Mouse (Mus musculus) stomach, adult 2 months (tissue): Measurements from ENCODE around the gene Gm5141. TPM values are rescaled to one million over a fixed set of nuclear protein-coding genes. Genes with fewer than 3 reads are reported as not detected.

ENCODE experiments used
- polyA plus RNA-seq: library from polyadenylated mRNA; depleted of rRNA; stranded (reverse); fragments of >200 nt; gene quantifications from 2 replicates; pipeline ENCODE4 v1.2.3, GENCODE M21; 2012; rRNA removed

Gene Gm5141
- 0.37 TPM in 1 of 2 replicates, not detected in the other for polyA plus RNA-seq

GRCm38 (mm10) chr13:62785199-62786134 is at the start of gene Gm5141:
TSS of gene Gm5141 (minus strand) at chr13:62785808.

DNA sequence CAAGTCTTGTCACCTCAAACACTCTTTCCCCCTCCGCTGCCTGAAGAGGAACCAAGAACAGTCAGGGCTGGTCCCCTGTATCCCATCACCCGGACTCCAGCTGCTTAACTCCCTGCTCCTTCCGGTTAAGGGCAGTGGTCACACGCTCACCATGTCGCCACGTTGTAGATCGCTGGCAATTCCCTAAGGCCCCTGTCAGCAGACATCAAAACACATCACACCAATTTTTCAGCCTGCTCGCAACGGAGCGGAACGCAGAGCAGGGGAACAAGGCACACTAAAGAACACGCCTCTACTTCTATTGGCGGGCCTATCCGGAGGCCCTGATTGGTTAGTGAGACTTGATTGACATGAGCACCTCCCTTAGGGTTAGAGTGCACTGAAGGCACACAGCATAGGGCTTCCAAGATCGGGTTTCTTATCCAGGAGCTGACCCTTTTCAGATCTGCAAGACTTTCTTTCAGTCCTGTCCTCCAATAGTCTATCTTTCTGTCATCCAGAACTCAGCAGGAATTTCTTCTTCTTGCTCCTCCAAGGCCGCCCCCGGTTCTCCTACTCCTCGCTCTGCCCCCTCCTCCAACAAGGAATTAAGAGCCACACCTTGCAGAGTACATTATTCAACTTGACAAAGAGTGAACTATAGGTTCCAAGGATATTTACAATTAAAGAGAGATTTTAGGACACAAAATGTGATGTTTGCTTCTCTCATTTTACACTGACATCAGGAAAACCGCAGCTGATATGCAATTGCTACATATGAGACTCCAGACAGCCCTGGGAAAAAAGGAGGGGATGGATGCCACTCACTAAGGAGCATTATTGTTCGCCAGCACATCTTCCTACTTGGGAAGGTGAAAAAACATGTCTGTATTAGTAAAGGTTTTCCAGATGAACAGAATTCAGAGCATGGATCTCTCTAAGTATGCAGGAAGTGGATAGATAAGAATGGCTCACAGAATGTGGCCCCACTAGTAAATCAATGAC is 24.9 kb downstream of the Gm5141 start, which contains the start of gene Platr25:
Platr25 (minus strand) TSS at position 278 of the 984 bp plus-strand sequence.

Other genes starting within 250 kb of the Gm5141 start
- gene Zfp935, start 227.3 kb downstream of the Gm5141 start, polyA plus RNA-seq, result not detected in 2 replicates
- gene Zfp934, start 214.6 kb downstream of the Gm5141 start, polyA plus RNA-seq, result 0.04 and 0.09 TPM in 2 replicates
- gene 6720489N17Rik, start 161.6 kb downstream of the Gm5141 start, polyA plus RNA-seq, result not detected in 2 replicates
- gene Platr25, start 25.1 kb downstream of the Gm5141 start, polyA plus RNA-seq, result 0.09 TPM in 1 of 2 replicates, not detected in the other
- 9.8 and 13.3 TPM in 2 replicates for gene Fbp2, start 72.6 kb upstream of the Gm5141 start, polyA plus RNA-seq
- 0.15 and 0.17 TPM in 2 replicates for gene Fbp1, start 102.5 kb upstream of the Gm5141 start, polyA plus RNA-seq
- gene 2010111I01Rik, start 179.1 kb upstream of the Gm5141 start, polyA plus RNA-seq, result 36.3 and 40.9 TPM in 2 replicates